Mouse (Mus musculus): Measurements from ENCODE around the gene Pole2.

GRCm38 (mm10) chr12:69167656-69168460 lies 60.1 kb downstream of the Pole2 start:
- TF ChIP-seq CTCF (conservative IDR thresholded peaks at IDR 0.05; ENCODE audit: insufficient read depth, insufficient read length, low read depth, low read length) (no peak), POLR2A (IDR thresholded peaks at IDR 0.05; ENCODE audit: low read depth, low read length) (no peak)
